Mouse (Mus musculus) WW6 (cell line): ENCODE measurements around the gene Aldh18a1.
"Not testable (repeated sequence)": the region's sequence is repeated elsewhere in the genome, so short reads cannot be mapped to it uniquely, and the experiment has no call there.

Experiments used
- DNase-seq: peaks from one replicate; pipeline ENCODE4 v3.0.0-alpha.2; 2013; ENCODE audit warnings: low read depth, low spot score

Gene Aldh18a1

DNA sequence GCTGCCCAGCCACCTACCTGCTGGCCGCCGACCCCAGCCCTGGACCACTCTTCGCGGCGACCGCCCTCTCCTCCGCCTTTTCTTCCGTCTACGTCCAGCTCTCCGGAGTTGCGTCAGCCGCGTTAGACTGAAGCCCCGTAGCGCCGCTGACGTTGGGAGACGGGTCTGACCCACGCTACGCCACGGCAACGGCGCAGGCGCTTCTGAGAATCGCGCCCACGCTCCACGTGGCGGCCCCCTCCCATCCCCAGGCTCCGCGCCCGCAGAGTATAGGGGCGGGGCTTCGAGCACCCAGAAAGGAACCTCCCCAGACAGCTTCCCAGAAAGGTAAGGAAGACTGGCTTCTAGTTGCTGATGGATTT is at the start of gene Aldh18a1:
Gene Aldh18a1 (minus strand): TSS at position 171 of the 362 bp plus-strand sequence.
- peak; percentile 90 for DNase-seq

DNA sequence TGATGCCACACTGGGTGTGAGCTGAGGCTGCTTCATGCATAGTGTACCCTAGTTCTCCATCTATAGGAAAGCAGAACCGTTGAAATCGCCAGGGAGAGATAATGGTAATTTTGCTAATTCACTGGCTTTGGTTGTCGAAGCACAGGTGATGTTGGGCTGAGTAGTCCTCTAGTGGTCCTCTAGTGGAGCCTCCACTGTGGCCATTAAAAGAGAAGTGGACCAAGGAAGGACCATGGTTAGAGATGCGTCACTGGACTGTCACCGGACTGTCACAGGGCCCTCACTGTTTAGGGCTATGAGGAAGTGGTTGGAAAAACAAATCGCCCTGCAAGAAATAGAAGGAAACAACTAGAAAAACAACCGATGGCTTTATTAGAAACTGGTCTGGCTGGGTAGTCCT is 49.3 kb upstream of the Aldh18a1 start:
- DNase-seq, result no peak

DNA sequence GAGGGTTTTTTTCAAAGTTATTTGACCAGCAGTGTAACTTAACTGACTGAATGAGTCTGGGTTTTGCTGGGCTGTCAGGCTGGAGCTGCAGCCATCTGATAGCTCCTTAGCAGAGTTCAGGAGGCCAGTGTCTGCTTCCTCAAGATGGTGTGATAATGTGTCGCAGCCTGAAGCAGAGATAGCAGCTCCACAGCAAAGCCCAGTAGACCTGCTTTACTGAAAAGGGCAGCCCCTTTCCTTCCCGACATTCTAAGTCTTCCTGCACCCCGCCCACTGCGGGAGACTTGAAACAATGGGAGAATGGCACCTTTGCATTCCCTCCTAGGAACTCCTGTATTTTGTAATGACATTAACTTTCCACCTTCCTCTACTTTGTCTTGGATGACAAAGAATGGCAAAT is 48.8 kb upstream of the Aldh18a1 start:
- no peak for DNase-seq

DNA sequence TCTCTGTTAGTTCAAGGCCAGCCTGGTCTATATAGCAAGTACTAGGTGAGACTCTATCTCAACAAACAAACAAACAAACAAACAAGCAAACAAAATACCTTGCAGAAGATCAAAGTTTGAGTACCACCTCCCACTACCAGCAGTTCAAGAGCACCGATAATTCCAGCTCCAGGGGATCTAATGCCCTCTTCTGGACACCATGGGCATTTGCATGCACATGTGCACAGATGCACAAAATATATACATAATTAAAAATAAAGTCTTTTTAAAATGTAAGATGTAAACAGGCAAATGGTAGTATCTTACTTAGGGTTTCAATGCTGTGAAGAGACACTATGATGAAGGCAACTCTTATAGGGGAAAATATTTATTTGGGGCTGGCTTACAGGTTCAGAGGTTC is 44.9 kb upstream of the Aldh18a1 start:
- no peak for DNase-seq

DNA sequence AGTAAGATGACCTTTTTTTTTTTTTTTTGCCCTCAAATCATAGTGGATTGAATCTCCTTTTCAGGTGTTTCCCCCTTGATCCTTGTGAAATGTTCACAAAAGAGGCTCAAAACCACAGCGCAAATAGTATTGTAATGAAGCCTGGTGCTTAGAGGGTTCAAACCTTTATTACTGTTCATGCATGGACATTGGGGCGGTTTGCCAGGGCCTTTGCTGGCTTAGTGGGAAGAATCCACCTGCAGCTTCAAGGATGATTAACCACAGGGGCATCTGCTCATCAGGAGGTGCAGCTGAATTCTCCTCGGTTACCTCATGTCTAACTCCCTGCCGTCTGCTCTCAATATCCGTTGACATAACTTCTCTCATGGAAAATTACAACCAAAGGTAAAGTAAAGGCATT is 44.4 kb upstream of the Aldh18a1 start:
- no peak for DNase-seq

DNA sequence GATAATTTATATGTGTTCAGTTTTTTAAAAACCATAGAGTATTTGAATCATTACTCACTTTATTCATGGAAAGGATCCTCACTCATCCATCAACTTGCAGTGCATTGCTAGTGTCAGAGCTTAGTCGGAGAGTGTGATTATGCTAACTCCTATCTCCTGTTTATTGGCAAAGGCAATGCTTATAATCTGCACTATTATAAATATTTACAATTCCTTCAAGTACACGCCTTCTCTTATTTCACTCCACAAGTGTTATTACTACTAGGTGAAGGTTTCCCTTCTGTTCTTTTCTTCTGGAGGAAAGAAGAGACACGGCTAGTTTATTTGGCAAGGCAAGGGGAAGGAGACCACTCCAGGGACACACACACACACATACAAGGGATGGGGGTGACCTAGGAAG is 43.9 kb upstream of the Aldh18a1 start:
- DNase-seq, result no peak

DNA sequence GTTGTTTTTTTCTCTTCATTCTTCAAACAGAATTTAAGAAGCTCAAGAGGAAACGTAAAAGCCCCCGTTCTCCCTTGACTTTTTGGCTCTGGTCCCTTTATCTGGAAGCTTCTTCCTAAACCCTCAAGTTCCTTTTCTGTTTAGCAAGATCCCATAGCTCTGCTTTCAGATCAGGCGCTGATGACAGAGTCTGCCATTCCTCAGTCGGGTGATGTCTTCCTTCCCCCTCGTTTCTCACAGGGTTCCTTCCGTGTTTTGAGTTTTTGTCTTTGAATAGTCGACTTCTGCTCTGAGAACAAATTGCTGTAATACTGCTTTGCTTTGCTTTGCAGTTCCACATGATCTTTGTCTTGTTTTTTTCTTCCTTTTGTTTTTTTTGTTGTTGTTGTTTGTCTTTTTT is 42.3 kb upstream of the Aldh18a1 start:
- no peak for DNase-seq

DNA sequence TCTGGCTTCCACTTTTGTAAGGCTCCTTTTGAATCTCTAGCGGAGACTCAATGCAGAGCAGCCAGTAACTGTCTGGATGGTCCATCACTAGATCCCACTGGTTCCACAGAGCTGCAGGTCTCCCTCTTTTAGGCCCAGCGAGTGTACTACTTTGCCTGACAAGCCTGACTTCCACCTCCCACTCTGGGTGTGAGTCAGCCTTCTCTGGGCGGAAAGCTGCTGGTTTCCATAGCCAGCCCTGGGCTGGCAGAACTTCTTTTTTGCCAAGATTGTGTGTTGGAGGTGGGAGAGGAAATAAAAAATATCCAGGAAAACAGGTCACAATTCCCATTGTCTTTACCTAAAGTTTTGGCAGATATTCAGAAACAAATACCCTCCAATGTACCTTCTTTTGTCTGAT is 41.8 kb upstream of the Aldh18a1 start:
- DNase-seq, result no peak

DNA sequence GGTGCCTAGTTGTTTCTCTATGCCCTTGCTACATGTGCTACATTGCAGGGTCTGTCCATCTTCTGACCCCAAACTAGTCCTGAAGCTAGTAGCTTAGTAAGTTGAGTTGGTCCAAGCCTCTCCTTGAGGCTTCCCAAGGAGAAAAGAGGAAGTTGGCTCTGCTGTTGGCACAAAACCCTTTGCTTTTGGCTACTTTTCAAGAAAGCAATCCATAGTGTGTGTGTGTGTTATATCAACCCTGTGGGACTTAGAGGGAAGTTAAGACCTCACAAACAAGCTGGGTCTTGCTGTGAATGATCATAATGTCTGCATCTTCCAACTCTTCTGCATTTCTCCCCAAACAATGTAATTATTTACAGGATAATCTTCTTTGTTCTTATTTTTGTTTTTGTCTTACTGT is 40.7 kb upstream of the Aldh18a1 start:
- DNase-seq, result no peak

DNA sequence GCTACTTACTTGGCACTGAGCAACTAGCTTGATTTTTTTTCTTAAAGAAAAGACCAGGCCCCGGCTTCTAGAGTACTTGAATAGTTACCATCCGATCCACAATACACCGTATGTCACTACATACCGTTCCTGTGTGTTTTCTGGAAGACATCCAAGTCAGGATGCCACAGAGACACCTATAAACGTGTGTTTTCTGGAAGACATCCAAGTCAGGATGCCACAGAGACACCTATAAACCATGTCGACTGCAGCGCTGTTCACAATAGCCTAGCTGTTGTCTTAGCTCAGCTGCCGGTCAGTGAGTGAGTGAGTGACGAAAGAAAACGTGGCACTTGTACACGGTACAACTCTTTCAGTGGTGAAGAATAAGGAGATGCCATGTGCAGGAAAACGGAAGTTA is 37.7 kb upstream of the Aldh18a1 start:
- DNase-seq, result no peak

DNA sequence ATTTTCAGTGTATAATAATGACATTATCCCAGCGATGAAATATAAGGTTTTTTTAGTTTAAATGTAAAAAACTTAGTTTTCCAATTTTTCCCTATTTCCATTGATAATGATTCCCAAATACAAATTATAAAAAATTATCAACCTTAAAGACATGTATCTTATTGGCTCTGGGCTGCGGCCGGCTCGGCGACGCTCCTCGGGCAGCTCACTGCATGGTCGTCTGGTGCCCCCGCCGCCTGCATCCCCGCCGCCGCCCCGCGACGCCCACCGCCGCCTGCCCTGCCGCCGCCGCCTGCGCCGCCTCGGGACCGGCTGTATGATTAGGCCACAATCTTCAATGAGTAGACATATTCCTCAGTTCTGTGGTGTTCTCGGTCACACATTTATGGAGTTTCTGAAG is 33.4 kb upstream of the Aldh18a1 start:
- not testable (repeated sequence) for DNase-seq

DNA sequence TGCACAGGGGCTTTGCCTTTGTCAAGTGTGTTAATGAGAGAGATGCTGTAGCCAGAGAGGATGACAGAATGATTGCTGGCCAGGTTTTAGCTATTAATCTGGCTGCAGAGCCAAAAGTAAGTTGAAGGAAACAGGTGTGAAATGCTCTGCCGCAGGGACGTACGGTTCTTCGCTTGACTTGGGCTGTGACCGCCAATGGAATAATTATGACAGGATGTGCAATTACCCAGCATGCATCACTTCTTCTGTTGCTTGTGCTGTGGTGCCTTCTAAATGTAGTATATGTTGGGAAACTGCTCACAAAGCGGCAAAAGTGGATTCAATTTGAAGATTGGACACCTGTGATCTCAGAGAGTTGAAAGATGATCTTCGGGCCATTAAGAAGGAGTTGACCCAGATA is 27.8 kb upstream of the Aldh18a1 start:
- no peak for DNase-seq

DNA sequence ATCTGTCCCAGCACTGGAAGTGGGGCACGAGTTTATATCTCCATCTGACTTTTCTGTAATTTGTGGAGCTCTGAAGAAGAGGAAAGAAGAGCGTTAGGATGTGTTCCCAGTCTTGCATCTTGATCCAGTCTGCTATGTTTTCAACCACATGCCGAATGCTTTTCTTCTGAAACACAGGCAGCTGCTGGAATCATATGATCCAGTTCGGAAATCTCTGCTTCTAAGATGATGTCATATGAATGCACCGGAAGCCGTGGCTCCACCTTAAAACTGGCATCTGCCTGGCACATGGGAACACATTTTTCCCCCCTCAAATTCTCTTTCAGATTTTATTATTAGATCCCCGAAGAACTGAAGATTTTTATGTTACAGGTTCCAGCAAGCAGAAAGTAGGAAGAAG is 26.5 kb upstream of the Aldh18a1 start:
- no peak for DNase-seq

DNA sequence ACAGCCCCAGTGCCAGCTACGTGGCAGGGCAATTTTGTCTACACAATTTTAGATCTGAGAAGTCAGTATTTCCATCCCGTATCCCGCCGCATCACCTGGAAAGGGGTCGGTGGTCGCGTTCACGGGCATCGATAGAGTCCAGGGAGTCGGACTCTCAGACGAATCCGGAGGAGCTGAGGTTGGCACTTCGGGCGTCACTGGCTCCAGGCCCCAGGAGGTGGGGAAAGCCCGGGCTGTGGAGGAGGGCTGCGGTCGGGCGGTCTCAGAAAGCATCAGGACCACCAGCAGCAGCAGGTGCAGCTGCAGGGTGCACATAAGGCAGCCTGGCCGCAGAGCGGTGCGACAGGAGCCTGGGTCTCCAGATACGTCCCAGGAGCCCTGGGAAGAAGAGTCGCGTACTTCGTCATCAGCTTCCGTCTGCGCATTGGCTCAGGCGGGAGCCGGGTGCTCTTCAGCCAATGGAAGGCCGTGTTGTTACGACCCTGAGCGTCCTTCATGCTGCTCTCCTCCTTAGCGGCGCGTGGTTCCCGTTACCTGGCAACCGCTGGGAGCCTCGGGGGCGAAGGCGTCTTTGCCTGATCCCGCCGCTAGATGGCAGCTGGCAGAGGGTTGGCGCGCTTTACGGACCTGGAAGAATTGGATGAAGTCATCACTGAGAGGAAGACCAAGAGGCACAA is 23.7 kb upstream of the Aldh18a1 start, which contains the start of the genes Tctn3 and Entpd1:
Gene Tctn3 (minus strand): TSS at position 404 of the 677 bp plus-strand sequence.
Gene Entpd1 (plus strand): TSS at position 537 of the 677 bp plus-strand sequence.
- DNase-seq, result peak; percentile 93

DNA sequence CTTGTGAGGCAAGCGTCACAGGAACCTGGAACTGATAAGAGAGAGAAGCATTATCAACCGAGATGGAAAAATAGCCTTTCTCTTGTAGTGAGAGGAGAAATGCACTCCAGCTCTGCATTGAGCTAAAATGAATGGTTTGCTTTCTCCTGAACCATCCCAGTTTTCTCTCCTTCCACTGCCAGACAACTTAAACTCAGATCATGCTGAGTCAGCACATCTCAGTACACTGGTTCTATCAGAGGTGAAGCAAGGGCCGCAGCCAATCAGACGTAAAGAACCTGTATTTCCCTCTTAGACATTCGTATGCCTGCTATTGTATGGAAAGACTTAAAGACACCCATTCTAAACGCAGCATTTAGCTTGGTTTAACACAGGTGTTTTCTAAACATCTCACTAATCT is 19.4 kb upstream of the Aldh18a1 start:
- DNase-seq, result no peak

DNA sequence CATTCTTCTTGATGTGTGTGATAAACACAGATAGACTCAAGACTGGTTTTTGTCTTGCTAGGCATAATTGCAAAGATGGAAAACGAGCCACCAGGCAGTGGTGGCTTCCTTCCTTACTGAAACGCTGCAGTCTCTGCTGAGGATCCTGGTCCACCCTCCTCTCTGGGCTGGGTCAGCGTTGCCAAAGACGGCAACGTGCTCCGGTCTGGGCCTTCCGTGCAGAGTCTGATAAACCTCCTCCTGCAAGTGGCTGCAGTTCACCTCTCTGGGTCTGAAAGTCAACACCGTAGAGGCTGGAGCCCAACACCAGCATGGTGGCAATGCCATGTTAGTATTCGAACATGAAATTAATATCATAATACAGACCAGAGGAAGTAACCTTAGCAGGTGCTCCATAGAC is 16.9 kb upstream of the Aldh18a1 start:
- DNase-seq, result no peak

DNA sequence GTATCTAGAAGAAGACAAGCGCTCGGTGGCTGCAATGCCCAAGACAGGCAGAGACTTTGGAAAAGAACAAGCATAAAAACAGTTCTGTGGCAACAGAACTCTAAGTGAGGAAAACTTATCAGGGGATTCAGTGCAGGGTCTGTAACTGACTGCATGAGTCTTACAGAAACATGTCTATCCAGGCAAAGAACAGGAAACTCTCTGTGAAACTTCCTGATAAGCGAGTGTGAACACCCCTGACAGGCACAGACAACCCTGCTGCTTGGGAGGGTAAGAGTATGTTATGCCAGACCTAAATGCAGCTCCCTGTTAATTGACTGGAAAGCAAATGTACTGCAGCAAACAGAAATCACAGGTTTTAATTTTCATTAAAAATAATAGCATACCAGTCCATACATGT is 13.6 kb upstream of the Aldh18a1 start:
- no peak for DNase-seq

DNA sequence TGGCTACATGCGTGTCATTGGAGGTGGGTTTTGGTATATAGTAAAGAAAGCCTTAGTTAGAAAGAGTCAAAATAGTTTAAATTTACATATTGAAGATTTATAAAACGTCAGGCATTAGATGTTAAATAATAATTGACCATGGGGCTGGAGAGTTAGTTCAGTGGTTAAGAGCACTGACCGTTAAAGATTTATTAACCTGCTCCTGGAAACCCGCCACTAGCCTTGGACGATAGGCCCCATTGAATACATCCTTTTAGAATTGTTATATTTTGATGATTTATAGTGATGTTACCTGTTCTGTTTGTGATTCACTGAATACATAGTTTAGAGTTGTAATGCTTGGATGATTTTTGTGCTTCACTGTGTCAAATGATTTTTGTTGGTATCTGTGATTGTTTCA is 12.6 kb upstream of the Aldh18a1 start:
- DNase-seq, result not testable (repeated sequence)

DNA sequence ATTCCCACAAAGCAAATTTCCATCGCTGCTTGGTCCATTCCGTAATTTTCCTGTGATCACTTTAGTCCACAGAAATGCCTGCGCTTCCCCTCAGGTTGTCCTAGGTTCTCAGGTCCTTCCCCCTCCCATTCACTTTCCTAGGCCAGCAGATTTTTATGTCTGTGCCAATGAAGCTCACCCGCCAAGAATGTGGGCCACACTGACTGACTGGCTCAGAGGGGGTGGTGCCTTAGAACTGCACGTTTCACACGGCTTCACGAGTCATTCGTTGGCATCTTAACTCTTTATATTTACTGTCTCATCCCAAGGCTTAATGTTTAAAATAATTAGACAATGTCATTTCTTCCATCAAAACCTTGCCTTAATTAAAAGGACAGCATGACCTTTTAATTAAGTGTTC is 7.6 kb upstream of the Aldh18a1 start:
- no peak for DNase-seq

DNA sequence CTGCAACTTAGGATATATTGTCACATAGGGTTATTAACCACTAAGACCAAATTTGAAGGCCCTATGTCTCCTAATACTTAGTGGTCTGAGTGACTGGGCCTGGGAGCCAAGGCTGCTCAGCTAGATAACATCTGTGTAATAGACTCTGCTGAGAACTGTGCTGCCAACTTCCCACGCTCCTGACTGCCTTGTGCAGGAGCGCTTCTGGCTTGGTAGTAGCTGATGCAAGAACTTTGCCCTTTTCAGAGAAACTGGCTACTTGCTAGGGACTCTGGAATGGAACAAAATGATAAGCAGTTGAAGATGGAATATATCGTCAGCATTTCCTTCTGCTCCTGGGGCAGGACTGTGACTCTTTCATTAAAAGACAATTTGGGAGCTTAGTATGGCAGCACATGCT is 7.0 kb upstream of the Aldh18a1 start:
- DNase-seq, result no peak

DNA sequence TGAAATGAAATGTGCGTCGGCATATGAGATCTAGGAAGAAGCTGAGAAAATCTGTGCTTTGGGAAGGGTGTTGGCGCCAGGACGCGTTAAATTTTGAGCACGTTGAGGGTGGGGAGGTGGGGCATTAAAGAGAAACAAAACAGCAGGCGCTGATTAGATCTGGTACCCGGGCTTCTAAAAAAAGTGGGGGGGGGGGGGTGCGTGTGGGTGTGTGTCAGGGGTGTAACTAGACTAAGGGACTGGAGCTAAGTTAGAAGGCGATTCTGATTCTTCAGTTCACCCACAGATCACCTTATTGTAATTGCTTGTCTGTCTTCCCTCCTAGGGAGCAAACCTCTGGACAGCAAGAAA is 1.2 kb upstream of the Aldh18a1 start:
- no peak for DNase-seq

DNA sequence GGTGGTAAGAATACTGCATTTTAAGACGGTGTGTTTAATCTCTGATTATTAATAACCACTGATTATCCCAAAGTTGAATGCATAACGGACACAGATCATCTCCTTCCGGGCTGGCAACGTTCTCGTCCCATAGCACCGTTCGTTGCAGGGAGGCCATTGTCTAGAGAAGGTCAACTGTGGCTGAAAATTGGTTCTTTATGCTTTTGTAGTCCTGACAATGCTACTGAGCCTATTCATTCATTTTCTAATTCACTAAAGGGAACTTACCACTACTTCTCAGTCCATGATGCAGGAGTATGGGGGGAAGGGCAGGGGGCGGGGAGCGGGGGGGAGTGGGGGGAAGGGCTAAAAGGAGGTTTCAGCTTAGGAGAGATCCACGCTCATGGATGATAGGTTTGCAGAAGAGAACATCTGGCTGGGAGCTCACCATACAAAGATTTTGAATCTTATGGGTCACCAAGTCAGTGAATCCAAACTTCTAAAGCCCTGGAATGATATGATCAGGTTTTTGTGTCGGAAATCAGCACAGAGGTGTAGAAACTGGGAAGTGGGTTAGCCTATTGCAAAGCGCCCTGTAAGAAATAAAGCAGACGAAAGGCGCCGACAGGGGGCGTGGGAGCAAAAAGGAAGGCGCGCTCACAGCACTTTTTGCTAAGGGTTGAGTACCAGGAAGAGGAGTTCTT is 725 bp upstream of the Aldh18a1 start:
- peak; percentile 79 for DNase-seq

DNA sequence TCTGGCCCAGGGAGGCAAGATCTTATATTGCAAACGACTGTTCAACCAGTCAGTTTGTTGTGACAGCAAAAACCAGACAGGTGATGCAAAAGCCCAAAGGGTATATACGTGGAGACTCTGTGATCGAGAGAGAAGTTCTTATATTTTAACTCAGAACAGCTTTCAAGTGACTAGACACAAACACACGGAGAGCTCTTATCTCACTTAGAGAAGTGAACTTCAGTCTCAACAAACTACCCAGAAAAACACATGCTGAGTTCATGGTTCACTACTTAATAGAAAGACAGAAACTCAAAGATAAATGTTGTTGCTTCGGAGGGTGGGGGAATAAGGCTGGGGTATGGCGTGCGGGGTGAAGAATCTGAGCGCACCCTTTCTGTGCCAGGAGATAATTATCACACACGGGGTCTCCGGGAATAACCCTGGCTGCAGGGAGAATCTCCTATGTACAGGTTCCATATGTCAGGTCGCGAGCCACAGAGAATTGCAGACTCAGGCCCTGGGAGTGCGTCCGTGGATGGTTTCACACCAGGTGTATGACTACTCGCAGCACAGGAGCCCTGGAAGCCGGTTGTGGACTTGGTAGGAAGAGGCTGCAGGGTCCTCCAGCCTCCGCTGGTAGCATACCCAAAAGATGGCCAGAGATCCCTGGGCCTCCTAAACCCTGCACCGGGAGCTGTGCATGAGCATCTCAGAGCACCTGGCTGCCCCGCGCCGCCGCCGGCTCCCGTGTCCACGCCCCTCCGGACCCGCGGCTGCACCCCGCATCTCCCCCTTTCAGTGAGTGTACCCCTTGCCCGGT is 571 bp downstream of the Aldh18a1 start:
- no peak for DNase-seq
